Mouse (Mus musculus): ENCODE data around the gene Acp7.

Gene Acp7

GRCm38 (mm10) chr7:28601668-28602067 is 29.5 kb downstream of the Acp7 start:
- no peak for DNase-seq (ENCODE audit: low read depth, low spot score)

GRCm38 (mm10) chr7:28601029-28601428 is 30.1 kb downstream of the Acp7 start:
- DNase-seq (ENCODE audit: low read depth, low spot score), result no peak

- DNase-seq (ENCODE audit: low read depth, low spot score), result no peak
Observed at GRCm38 (mm10) chr7:28598951-28599350, 32.2 kb downstream of the Acp7 start.

- peak; percentile 96 for DNase-seq (ENCODE audit: low read depth, low spot score)
Observed at GRCm38 (mm10) chr7:28597642-28598446, 33.3 kb downstream of the Acp7 start, which contains the start of the genes Samd4b and Pak4. Gene Samd4b, minus strand, starts transcription at chr7:28598144. Gene Pak4, minus strand, starts transcription at chr7:28598185.

- no peak for DNase-seq (ENCODE audit: low read depth, low spot score)
Observed at GRCm38 (mm10) chr7:28597277-28597570, 33.9 kb downstream of the Acp7 start.

GRCm38 (mm10) chr7:28596436-28597276 is 34.5 kb downstream of the Acp7 start:
- peak; percentile 33 for DNase-seq (ENCODE audit: low read depth, low spot score)

- DNase-seq (ENCODE audit: low read depth, low spot score), result no peak
Observed at GRCm38 (mm10) chr7:28595751-28596435, 35.2 kb downstream of the Acp7 start.

GRCm38 (mm10) chr7:28593206-28594111 is 37.7 kb downstream of the Acp7 start:
- DNase-seq (ENCODE audit: low read depth, low spot score), result no peak

GRCm38 (mm10) chr7:28591862-28592261 is 39.3 kb downstream of the Acp7 start:
- no peak for DNase-seq (ENCODE audit: low read depth, low spot score)

- DNase-seq (ENCODE audit: low read depth, low spot score), result no peak
Observed at GRCm38 (mm10) chr7:28587644-28588043, 43.5 kb downstream of the Acp7 start.

- no peak for DNase-seq (ENCODE audit: low read depth, low spot score)
Observed at GRCm38 (mm10) chr7:28586663-28587411, 44.3 kb downstream of the Acp7 start.

GRCm38 (mm10) chr7:28585001-28585400 is 46.1 kb downstream of the Acp7 start:
- no peak for DNase-seq (ENCODE audit: low read depth, low spot score)

- DNase-seq (ENCODE audit: low read depth, low spot score), result no peak
Observed at GRCm38 (mm10) chr7:28584468-28584867, 46.7 kb downstream of the Acp7 start.

- no peak for DNase-seq (ENCODE audit: low read depth, low spot score)
Observed at GRCm38 (mm10) chr7:28583570-28584344, 47.4 kb downstream of the Acp7 start.

- DNase-seq (ENCODE audit: low read depth, low spot score), result no peak
Observed at GRCm38 (mm10) chr7:28582841-28583240, 48.3 kb downstream of the Acp7 start.

- no peak for DNase-seq (ENCODE audit: low read depth, low spot score)
Observed at GRCm38 (mm10) chr7:28581721-28582120, 49.4 kb downstream of the Acp7 start.

GRCm38 (mm10) chr7:28579826-28580225 is 51.3 kb downstream of the Acp7 start:
- no peak for DNase-seq (ENCODE audit: low read depth, low spot score)

- DNase-seq (ENCODE audit: low read depth, low spot score), result no peak
Observed at GRCm38 (mm10) chr7:28578543-28579053, 52.5 kb downstream of the Acp7 start.

GRCm38 (mm10) chr7:28577826-28578542 is 53.1 kb downstream of the Acp7 start:
- no peak for DNase-seq (ENCODE audit: low read depth, low spot score)

Measured in retina, adult 2 months (tissue).